Mouse (Mus musculus): ENCODE measurements around the gene Car12.
"Not testable (repeated sequence)": the region's sequence is repeated elsewhere in the genome, so short reads cannot be mapped to it uniquely, and the experiment has no call there.

Car12 gene

DNA sequence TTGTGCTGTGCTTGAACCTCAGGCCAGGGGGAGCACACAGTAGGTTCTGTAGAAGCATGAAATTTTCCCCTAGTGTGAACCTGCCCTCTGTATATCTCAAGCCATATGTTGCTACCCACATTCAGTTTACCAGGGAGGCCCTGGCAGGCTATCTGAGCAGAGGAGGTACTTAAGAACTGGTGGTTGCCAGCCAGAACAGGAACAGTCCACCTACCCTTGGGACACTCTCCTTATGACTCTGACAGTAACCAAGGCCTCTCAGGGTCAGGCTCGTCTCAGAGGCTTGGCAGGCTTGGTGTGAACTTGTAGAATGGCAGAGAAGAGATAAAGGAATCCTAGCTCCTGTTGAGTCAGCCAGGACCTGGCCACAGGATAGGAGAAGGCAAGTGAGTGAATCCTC lies 47.5 kb downstream of the Car12 start:
- no peak for DNase-seq (ENCODE audit: extremely low read depth, low read depth)

DNA sequence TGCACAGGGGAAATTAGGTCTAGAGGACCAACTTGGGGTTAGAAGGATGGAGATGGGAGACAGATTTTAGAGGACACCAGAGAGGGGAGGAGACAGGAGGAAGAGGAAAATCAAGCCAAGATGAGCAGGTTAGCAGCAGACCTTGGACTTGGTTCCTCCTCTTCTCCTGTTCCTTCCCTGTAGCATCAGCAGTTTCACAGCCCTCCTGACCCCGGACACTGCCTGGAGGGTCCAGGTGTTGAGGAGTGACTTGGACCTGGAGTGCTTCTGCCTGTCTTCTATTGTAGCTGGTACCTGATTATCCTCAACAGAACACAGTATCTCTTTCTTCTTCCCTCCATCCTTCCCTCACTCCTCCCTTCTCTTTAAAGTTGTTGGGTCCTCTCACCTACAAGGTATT lies 55.2 kb downstream of the Car12 start:
- no peak for DNase-seq (ENCODE audit: extremely low read depth, low read depth)

DNA sequence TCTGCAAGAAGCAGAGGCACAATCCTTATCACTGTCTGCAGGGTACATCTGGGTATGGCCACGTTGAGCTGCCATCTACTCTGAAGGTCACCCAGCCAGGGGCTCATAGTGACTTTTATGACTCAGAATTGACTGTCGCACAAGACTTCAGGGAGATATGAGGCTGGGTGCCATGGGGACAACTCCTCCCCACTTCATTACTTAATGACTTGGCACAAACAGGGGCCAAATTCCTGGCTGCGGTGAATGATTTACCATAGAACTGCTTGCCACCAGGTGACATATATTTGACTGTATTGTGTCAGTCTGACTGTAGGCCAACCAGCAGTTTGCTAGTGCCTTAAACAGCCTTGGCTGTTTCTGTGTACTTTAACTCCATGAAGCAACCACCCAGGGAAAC lies 55.8 kb downstream of the Car12 start:
- DNase-seq (ENCODE audit: extremely low read depth, low read depth), result no peak

DNA sequence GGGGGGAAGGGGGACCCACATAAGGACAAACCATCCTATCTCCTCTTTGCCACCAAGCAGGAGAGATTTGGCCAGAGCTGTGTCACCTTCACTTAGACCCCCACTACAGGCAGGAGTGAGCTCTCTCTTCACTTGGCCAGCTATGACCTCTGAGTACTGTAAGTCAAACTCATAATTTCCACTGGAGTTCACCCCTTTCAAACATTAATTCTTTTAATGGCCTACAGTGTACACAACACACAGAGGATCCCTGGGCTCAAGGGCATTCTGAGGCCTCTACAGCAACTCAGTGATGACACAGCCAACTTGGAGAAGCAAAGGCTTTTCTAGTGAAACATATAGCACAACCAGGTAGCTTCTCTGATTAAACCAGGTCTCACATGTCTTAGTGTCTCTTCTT lies 57.2 kb downstream of the Car12 start:
- DNase-seq (ENCODE audit: extremely low read depth, low read depth), result no peak

DNA sequence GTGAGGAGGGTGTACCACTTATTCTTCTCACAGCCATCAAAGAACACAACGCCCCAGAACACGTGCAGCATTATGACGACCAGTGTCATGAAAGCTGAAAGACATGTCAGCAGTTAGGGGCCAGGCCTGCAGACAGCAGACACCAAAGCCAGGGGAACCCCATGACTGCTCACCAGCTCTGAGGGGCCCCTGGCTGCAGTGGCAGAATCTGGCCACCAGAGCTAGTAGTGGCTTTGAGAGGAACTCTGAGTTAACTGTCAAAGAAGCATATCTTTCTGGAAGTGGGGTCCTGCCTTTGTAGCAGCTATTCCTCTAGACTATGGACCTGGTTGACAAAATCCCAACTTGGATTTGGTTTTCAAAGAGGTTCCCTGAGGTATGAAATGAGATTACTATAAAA lies 71.1 kb downstream of the Car12 start:
- DNase-seq (ENCODE audit: extremely low read depth, low read depth), result not testable (repeated sequence)

DNA sequence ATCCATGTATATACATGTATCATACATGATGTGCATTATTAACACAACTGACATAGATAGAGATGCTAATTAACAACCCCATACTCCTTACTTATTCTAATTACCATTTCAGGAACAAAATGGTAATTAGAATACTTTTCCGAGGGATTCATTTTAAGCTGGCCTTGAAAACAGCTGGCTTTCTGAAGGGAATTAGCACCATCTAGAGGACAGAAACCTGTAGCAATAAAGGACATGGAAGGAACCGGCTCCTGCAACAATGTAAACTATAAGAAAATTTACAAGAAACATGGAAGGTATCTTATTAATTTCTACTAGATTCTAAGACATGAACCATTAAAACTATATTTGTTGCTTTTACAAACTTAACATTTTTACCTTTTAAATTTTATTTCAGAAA lies 74.3 kb downstream of the Car12 start:
- peak; percentile 16 for DNase-seq (ENCODE audit: extremely low read depth, low read depth)

DNA sequence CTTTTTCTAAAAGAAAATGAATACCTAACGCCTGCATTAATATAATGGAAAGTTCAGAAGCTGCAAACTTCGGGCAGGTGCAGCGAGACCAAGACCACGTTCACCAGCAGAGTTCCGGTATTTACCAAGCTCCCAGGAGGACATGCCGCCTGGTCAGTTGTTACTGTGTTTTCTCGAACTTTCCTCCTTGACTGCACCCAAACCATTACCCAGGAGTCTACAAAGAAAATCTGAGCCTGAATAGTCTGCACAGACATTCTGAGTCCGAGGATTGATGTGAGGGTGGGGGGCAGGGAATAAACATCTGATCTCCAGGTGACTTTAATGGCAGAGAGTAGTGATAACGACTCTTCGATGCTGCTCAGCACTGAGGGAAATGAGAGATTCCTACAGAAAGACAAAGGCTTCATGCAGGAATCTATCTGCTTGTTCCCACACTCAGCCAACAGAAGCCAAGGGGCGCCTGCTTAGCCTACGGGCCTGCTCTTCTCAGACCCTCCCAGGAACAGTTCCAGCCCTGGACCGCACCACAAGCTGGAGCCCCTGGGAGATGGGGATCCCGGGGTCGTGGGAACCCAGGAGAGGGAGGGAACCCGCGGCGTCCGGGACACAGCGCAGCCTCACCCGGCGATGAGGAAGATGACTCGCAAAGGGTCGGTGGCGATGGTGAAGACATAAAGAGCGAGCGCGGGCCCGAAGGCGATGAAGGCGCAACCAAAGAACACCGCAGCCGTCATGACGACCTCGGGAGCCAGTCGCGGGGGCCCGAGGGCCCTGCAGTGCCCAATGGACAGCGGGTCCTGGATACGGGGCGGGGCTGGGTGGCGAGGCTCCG lies 81.4 kb downstream of the Car12 start:
- no peak for DNase-seq (ENCODE audit: extremely low read depth, low read depth)

DNA sequence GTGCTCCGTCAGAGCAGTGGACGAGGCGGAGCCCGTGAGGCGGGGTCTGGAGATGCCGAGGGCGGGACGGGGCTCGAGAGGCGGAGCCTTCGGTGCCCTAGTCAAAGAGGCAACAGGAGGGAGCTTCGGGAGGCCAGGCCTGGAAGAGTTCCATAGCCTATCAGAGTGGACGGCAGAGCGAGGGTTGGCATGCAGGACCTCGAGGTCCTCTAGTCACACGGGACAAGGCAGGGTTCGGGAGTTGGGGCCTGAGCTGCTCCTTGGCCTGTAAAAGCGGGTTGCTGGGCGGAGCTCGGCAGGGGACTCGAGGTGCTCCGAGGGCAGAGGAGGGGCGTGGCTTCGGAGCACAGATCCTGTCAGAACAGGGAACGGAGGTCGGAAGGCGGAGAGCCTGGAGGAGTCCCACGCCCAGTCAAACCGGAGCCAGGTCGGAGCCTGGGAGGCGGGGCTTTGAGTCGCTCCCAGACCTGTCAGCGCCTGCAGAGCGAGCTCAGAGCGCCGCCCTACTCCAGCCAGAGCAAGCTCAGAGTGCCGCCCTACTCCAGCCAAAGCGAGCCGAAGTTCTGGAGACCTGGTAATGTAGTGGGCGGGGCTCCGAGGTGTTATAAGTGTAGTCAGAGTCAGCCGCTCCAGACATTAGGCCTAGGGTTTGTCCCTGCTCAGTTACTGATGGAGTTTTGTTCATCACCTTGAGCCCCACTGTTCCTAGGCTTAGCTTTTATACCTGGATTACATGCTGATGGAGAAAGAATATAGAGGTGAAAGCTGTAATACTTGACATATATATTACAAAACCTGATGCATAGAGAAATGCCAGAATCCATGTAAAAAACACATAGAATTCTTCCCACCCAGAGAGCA lies 82.2 kb downstream of the Car12 start, which contains the start of gene Aph1b:
Gene Aph1b, minus strand, starts transcription at position 27 of the 861 bp plus-strand sequence.
- peak; percentile 96 for DNase-seq (ENCODE audit: extremely low read depth, low read depth)

DNA sequence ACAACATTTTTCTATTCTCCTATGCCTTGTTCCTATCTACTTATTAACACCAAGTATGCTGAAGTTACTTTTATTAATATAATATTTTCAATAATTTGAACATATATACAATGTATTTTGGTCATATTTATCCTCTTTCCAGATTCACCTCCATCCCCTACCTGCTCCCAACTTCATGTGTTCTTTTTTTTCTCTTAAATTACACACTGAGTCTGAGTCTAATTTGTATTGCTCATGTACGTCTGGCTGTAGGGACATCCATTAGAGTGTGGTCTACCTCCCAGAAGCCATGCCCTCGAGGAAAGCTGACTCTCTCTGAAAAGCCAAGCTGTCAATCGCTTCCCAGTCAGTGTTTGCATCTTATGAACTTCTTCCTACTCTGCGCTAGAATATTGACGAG lies 83.3 kb downstream of the Car12 start, which contains the start of gene Gm10647:
Gene Gm10647, plus strand, starts transcription at position 301 of the 400 bp plus-strand sequence.
- DNase-seq (ENCODE audit: extremely low read depth, low read depth), result no peak

DNA sequence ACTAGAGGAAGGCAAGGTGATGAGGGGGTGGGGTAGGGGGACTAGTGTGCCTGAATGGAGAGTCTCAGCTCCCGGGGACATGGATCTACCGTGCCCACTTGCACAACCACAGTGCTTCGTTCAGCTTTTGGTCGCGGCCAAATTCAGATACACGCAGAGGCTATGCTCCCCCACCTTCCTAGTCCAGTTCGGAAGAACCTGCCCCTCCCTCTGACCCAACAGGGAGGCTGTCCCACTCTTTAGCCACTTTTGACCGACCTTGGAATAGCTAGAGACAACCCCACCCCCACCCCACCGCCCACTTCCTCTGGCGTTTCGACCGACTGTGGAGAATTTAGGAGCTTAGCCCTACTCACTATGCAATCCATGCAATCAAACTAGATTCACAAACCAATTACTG lies 88.5 kb downstream of the Car12 start:
- DNase-seq (ENCODE audit: extremely low read depth, low read depth), result no peak

DNA sequence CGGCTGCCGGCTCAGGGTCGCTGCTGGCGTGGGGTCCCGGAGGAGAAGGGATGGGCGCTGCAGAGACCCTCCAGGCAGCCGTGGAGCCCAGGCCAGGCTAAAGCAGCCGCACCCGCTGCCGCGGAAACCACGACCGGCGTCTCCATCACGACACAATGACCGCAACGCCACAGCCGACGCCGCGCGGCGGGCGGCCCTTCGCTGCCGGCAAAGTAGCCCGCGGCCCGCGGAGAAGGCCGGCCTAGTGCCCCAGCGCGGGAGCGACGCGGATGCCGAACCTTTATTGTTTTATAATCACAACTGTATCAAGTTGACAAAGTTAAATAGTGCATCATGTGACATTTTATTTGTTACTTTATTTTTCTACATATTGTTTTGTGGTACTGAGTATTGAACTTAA lies 92.5 kb downstream of the Car12 start:
- DNase-seq (ENCODE audit: extremely low read depth, low read depth), result not testable (repeated sequence)

DNA sequence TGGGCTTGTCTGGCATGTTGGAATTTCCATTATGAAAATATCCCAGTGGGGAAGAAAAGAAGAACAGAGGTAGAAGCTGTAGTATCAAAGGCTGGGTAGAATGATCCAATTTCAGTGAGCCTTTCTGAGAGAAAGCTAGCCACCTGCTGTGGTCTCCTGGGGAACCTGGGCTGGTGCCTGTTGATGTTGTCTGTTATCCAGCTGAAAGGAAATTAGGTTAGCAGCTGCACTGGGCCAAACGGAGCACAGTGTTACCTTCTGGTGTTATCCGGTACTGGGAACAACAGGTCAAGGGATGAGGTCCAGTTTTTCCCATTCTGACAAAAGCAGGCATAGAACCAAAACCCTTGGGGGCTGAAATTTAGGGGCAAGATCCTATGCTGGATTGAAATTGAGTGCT lies 99.9 kb downstream of the Car12 start:
- DNase-seq (ENCODE audit: extremely low read depth, low read depth), result no peak
